Mouse (Mus musculus): ENCODE measurements around the gene 4930539E08Rik.
A peak's percentile ranks its signal among the peaks of the same experiment; 100 is the strongest.

Gene 4930539E08Rik

DNA sequence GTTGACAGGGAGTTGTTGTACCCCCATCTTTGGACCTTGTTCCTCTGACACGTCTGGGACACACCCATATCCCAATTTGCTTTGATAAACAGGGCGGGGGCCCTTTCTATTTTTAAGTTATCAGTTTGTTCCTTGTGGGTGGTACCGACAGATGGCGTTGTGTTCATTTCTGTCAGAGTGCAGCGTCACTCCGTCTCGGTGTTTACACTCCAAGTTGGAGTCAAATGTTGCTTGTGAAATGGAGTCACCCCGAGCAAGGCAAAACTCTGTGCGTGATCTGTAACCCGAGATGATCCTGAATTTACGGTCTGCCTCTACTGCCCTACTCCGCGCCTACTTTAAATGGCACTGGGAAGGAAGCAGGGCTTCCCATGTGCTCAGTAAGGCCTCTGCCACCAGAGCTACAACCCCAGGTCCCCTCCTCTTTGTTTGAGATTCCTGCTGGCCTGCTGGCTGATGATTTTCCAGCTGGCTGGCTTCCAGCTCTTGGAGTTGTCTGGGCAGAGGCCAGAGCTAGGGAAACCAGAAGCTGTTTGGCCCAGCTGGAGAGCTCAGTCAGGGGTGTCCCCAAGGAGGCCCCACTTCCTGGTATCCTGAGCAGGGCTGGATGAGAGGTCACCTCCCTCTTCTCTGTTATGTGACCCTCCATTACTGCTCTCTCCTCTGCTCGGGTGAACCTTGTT is 15.4 kb upstream of the 4930539E08Rik start:
- DNase-seq (ENCODE audit: low spot score), result peak; percentile 83

DNA sequence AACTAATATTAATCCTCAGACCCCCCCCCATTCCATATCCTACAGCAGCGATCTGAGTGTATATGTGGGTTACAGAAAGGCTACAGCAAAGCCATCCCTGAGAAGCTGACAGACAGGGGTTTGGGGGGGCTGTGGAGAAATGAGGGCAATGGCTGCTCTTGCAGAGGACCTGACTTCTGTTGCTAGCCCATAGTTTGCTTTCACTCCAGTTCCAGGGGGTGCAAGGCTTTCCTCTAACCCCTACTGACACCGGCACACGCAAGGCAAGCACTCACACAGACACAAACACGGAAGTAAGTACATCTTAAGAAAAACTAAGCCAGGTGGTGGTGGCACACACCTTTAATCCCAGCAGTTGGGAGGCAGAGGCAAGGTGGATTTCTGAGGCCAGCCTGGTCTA is 14.2 kb upstream of the 4930539E08Rik start:
- no peak for DNase-seq (ENCODE audit: low spot score)

DNA sequence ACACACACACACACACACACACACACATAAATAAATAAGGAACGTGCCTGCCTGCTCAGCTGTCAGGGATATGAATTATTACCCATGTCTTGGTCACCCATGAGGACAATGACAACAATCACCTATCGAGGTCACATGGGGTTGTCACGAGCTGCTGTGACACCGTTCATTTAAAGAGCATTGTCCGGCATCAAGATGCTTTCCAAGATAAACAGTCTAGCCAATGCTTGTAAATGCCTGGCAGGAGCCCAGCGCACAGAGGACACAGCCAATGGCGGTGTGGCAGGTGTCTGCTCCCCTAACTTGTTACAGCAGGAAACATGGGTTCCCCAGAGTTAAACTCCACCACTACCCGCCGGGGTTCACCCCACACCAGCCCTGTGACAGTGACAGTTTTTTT is 12.9 kb upstream of the 4930539E08Rik start:
- DNase-seq (ENCODE audit: low spot score), result no peak

DNA sequence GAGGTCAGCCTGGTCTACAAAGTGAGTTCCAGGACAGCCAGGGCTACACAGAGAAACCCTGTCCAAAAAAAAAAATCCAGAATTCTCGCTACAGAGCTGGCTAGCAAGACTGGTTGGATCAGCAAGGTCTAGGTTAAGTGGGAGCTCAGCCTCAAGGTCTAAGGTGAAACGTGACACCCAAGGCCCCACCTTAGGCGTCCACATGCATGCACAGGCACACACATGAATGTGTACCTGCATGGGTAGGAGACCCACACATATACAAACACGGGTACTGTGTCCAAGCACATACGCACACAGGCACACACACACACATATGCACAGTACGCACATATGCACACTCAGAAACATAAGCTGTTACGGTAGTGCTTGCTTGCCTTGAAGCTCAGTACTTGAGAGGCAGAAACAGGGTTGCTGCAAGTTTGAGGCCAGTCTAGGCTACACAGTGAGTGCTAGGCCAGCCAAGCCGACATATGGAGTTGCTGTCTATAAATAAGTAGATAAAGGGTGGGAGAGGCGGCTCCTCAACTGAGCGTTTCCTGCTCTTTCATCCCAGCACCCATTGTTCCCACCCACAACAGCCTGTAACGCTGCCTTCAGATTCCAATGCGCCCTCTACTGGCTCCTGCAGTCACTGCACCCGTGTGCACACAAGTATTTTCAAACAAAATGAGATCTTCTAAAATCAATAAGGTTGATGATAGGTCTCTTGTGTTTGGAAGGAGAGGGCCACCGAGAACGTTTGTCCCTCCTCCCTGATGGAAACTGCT is 11.9 kb upstream of the 4930539E08Rik start:
- peak; percentile 76 for DNase-seq (ENCODE audit: low spot score)

DNA sequence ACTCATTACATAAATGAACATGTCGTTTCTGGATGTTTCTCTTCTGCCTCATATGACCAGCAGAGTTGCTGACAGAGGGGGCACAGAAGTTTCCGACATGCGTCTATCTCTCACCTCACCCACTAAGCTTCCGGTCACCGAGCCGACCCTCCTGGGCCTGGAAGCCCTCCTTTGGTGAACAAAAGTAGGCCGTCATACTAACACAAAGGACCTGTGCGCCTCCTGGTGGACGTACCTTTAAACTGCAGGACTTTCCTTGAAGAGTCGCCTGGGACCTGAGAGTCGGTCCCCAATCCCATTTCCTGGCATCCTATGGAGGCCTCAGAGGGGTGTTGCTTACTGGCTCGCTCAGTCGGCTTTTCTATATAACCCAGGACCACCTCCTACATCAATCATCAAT is 11.3 kb upstream of the 4930539E08Rik start:
- DNase-seq (ENCODE audit: low spot score), result peak; percentile 96

DNA sequence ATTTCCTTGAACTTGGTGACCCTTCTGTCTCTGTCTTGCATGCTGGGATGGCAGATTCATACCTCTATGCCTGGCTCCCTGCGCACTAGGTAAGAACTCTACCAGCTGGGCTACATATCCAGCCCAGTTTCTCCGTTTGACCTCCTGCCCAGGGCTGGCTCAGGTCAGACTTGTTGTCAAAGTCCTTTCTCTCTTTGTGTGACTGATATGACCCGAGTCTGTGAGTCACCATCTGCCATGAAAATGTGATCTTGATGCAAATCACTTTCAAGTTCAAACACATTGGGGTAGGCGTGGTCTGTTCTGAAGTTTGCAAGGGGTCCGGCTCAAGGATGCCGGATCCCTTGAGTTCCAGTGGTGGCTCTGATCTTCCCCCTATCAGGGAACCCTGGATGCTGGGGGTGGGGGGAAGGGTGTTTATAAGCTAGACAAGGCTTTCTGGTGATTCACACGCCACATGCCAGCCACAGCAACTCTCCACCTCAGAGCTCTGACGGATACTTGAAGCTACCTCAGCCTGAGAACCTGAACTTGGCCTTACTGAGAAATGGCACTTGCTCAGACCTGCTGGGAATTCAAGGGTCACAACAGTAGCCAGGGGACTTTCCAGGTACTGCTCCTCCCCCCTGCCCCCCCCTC is 10.0 kb upstream of the 4930539E08Rik start:
- no peak for DNase-seq (ENCODE audit: low spot score)

DNA sequence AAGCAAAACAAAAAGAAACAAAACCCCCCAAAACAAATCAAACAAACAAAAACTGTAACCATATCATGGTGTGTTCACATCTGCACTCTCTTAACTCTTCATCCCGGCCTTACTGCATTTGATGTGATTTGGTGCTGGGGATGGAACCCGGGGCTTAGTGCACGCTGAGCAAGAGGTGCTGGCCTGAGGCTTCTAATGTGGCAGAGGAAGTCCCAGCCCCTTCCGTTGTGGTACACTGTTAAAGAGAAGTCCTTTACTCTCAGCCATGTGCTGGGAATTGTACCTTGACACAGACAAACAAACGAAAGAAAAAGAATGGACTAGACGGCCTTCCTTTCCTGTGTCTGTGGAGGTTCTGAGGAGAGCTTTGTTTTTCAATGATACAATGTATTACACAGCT is 7.0 kb upstream of the 4930539E08Rik start:
- no peak for DNase-seq (ENCODE audit: low spot score)

DNA sequence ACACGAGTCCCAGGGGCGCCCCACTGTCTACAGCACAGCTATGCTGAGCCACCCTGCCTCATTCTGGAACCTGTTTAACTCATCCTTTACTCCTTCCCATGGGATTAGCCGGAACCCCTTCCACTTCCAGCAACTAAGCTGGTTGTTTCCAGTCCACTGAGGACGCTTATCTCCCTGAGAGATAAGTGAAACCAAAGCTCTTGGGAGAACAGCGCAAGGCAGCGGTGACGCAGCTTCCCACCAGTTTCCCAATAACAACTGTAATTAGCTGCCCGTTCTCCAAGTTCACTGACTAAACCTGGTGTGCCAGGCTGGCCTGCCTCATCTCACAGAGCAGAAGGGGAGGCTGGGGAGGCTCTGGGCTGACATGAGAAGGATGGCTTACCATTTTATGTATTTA is 6.0 kb upstream of the 4930539E08Rik start:
- peak; percentile 21 for DNase-seq (ENCODE audit: low spot score)

DNA sequence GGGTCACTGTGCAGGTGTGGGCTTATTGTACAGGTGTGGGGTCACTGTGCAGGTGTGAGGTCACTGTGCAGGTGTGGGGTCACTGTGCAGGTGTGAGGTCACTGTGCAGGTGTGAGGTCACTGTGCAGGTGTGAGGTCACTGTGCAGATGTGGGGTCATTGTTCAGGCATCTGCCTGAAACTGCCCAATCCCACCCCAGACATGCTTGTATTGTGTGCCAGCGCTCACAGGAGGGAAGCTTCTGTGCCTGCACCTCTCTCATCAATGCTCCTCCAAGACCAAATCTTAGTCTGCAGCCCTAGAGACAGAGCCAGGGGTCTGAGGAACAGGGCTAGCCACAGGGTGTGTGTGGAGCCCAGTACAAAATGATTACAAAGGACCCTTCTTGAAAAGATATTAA is 1.4 kb upstream of the 4930539E08Rik start:
- DNase-seq (ENCODE audit: low spot score), result no peak

DNA sequence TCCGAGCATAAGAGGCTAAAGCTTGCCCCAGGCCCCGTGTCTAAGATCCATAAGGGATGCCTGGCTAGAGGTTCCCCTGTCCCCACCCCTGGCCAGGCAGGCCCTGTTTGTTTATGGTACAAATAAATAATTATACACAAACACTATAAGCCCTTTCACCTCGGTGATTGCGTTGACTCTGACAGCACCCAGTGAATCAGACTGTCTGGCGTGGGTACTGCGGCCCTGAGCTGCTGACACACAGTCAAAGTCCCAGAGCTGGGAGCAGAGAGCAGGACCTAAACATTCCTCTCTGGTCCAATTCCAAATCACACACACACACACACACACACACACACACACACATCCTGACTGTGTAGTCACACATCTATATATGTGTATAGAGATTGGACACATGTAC is 1.2 kb downstream of the 4930539E08Rik start:
- no peak for DNase-seq (ENCODE audit: low spot score)

DNA sequence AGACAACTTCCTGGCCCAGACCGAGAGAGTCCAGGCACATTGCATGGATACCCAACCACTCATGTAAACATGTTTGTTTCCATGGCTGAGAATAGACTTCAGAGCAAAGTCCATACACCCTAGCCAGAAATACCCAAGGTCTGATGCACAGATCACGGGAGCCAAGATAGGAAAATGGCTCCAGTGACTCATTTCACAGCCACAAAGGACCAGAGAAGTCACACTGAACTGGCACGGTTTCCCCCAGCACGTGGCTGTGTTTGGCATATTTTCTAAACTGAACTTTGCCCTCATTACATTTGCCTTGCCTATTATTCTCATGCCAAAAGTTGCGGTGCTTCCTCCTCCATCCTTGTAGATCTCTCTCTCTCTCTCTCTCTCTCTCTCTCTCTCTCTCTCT is 1.9 kb downstream of the 4930539E08Rik start:
- DNase-seq (ENCODE audit: low spot score), result no peak

DNA sequence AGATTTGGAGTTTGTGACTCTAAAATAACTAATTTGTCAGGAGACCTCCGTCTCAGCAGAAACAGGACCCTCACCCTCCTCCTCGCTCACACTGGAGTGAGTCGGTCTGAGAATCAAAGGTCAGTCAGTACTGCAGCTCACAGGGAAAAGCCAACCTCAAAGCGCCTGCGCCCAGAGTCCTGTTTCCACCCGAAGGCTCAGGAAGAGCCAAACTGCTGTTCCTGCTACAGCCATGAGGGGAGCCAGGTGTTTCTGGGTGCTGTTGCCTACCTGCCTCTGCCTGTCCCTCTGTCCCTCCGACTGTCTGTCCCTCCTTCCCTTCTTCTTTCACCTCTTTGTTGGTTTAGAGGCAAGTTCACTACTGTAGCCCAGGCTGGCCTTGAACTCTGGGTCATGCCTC is 5.0 kb downstream of the 4930539E08Rik start:
- DNase-seq (ENCODE audit: low spot score), result peak; percentile 38

DNA sequence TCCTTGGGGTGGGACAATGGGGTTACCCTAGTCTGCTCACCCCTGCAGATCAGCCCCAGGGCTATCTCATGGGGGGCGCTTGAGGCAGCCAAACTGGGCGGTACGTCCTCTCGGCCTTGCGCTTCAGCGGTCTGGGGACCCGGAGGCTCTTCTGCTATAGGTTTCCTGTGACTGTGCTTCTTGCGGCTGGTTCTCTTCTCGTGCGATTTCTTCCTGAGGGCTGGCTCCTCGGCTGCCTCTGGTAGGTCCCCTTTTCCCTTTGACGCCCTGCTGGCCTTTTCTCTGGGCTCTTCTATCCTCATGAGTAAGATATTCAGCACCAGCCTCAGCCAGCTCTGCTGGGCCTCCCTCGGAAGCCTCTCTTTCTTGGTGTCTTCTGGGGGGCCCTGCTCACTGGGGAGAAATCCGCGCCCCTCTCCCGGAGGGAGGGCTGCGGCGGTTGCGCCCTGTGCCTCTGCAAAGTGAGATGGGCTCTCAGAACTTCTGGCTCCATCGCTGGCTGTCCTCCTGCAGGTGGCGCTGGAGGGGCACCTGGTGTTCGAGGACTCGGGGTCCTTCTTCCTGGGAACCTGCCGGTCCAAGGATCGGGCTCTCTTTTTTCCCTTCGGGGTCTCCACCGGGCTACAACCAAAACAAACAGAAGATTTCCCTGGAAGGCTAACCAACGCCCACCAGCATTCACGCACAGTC is 5.7 kb downstream of the 4930539E08Rik start:
- peak; percentile 79 for DNase-seq (ENCODE audit: low spot score)

DNA sequence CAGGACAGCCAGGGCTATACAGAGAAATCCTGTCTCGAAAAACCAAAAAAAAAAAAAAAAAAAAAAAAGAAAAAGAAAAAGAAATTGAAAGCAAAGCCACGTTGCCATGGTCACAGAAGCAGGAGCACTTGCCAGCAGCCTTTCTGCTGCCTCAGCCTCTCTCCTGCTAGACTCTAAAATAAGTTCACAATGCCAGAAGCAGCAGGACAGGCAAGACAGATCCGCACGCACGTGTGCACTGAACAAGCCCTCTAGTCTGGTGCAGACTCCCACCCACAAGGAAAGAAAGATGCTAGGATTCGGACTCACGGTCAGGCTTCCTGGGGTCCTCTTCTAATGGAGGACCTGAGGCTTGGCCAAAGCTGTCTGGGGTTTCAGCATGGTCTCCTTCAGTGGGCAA is 7.2 kb downstream of the 4930539E08Rik start:
- DNase-seq (ENCODE audit: low spot score), result no peak

DNA sequence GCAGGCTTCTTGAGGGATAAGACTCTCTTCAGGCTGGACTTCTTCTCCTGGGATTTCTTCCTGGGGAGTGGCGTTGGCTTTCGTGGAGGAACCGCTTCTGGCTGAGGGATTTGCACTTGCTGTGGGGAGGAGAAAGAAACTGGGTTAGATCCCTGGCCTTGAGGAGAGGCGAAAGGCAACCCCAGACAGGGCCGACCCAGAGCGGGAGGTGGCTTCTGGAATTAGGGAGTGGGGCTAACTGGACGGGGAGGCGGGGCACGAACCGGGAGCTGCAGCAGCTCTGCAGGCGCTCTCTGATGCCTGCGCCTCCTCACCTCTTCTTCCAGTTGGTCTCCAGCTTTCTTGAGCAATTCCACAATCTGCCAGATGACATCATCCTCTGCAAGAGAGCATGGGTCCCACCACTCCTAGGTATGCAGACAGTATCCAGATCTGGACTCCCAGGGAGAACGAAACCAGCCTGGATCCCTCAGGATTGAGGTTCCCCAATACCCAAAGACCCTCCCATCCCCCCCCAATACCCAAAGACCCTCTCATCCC is 9.7 kb downstream of the 4930539E08Rik start:
- DNase-seq (ENCODE audit: low spot score), result no peak

DNA sequence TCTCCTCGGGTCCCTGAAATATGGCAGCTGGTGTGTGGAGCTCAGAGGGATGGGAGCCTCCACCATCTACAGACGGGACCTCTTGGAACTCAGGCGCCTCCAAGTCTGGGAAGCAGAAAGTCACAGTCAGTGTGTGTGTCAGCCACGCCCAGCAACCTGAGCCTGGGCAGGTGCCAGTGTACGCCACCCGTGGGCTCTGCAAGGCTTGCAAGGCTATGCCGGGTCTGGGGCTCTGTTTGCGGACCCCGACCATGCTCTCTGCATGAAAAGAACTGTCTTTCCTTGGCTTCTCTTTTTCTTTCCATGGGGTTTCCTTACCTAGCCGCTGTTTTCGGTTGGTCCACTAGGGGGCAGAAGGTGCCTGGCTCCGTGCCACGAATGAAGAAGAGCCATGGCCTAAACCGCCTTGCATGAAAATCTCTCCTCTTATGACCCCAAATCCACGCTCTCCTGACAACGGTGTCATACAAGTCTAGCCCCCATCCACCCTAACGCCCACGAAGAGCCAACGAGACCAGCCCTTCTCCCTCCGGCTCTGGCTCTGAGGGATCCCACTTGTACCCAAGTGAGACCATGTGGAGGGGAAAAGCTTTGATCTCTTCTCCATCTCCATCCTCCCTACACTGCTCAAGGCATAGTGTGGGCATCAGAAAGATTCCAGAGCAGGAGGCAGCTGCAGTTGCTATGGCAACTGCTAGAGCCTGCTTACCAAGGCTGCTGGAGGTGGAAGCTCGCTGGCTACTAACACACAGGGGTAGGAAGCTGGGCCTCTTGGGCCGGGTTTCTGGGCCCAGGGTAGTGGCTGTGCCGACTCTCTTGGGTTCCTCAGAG is 10.4 kb downstream of the 4930539E08Rik start:
- peak; percentile 80 for DNase-seq (ENCODE audit: low spot score)

DNA sequence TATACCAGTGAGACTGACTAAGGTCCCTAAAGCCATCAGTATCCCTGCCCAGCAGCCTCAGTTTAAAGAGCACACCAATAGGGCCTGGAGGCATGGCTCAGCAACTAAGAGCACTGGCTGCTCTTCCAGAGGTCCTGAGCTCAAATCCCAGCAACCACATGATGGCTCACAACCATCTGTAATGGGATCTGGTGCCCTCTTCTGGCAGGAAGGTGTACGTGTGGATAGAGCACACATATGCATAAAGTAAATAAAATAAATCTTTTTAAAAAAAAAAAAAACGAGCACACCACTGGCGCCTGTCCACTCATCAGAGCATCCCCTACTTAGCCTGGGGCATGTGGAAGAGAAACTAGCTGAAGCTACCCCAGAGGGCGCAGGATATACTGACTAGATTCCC is 13.6 kb downstream of the 4930539E08Rik start:
- no peak for DNase-seq (ENCODE audit: low spot score)

DNA sequence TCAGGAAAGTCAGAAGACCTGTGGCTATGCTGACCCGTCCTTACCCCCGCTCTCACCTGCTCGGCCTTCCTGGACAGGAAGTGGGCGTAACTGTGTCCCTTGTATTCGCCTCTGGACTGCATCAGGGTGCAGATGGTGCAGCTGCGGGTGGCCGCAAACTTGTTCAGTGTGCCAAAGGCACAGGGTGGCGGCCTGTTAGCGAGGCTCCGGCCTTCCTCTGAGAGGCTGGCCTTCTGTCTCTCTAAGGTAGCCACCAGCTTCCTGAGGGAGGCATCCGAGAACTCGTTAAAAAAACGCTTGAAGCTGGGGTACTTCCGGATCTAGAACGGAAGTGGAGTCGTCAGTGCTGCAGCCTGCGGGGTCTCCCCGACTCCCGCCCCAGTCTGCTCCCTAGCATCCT is 15.7 kb downstream of the 4930539E08Rik start:
- DNase-seq (ENCODE audit: low spot score), result no peak

DNA sequence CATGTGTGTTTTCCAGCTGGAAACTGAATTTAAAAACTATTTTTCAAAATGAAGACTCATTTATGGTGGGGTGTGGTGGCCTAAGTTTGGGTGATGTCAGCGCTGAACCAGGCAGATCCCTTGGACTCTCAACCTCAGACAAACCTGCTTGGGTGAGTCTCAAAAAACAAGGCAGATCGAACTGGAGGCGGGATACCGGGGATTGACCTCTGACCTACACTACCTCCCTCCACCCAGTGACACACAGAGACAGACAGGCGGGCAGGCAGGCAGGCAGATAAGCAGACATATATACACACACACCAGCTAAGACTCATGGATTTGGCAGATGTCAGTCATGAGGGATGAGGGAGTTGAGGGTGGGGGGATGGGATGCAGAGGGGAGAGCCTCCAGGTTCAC is 16.9 kb downstream of the 4930539E08Rik start:
- DNase-seq (ENCODE audit: low spot score), result no peak

DNA sequence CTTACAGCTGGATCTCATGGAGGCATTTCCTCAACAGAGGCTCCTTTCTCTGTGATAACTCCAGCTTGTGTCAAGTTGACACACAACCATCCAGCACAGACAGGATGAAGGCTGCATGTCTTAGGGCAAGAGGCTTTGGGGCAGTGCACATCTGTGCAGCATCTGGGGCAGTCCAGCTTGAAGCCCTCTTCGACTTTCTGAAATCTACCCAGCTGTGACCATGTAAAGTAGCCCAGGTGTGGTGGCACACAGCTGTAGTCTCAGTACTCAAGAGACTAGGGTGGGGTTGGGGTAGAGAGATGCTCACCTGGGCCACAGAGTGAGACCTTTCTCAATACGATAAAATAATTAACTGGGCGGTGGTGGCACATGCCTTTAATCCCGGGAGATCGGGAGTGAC is 17.3 kb downstream of the 4930539E08Rik start:
- DNase-seq (ENCODE audit: low spot score), result no peak

DNA sequence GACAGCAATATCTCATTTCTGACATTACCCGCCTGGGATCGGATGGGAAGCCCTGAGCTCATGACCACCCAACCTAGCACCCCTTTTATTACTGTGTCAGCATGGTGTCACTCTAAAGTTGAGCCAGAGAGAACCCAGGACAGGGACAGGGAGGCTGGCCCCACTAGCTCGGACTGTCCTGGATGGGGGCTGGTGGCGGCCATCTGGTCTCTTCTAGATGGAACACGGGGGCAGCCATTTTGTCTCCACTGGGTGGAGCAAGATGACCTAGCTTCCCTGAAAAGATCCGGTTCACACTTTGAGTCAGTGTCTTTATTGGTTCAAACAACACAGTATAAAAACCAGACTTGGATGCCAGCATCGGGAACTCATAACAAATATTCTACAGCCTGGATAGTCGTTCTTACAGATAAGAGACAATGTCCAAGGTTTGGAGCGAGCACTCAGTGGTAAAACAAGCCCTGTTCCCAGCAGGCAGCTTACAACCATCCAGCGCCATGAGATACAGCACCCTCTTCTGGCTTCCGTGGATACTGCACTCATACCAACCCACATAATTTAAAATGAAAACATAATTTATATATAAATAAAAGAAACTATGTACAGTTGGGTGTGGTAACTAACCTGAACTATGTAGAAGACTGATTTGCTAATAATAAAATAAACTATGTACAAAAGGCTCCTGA is 18.9 kb downstream of the 4930539E08Rik start:
- DNase-seq (ENCODE audit: low spot score), result no peak
